Mouse (Mus musculus) R1 (cell line): Measurements from ENCODE around the gene Sars.
A peak's percentile ranks its signal among the peaks of the same experiment; 100 is the strongest.

Experiments used
- DNase-seq: peaks from one replicate; pipeline ENCODE4 v3.0.0-alpha.2; 2018; ENCODE audit warnings: low read depth, low spot score

Gene Sars

DNA sequence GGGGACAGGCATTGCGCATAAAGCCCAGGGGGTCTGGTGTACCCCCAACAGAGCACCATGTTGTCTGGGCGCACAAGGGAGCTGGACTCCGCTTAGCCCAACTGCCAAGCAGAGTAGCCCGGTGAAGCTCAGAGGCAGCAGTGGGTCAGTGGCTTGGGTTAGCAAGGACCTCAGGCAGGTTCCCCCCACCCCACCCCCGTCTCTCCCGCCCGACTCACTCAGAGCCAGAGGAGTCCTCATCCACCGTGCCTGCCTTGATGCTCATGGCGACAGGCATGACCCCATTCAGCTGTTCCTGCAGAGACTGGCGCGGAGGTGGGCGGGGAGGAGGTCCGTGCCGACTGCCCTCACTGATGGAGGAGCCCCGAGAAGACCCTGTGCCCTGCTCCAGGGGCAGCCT, 52.2 kb downstream of the Sars start:
- no peak for DNase-seq

DNA sequence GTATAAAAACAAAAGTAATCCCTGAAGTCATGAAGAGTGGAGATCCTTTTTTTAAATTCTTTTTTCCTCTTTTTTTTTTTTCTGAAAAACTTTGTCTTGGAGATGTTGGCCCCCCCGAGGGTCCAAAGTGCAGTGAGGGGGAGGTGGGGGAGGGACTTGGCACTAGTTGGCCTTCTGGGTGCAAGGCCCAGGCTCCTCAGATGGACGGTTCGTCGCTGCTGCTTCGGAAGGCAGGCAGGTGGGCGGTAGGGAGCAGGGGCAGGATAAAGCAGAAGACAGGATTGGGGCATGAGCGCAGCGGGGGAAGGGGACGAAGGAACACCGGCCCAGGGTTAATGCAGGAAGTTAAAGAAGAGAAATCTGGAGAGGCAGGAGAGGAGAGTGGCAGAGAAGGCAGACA, 52.7 kb downstream of the Sars start:
- no peak for DNase-seq

DNA sequence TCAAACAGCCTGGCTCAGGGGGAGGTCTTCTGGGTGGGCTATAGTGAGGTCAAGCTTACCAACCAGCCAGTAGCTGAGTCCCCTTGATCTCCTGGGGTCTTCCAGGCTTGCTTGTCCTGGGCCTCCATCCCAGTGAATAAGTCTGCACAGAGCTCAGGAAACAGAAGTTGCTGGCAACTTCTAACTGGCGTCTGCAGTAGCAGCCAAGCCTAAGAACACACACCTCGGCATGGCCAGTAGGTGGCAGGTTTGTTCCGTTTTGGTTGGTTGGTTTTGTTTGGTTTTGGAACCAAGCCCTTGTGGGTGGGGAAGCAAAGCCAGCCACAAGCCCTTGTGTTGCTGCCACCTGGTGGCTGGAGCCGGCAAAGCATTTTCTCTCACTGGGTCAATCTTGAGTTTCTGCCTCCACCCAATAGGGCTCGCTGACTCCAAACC, 55.9 kb downstream of the Sars start:
- peak; percentile 97 for DNase-seq

DNA sequence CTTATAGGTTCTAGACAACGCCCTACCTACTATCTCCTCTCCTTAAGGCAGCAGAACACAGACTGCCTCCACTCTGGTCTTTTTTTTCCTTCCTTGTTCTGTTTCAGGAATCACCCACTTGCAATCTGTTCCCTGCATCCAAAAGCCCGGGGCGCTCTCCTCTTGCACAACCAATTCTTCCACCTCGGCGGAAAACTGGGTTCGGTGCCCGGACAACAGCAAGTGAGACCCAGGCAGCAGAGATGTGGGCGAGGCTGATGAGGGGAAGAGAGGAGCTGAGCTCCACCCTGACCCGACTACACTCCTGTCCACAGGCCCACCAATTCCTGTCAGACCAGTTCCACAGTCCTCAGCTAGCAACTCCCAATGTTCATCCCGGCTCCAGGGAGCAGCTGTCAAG, 58.8 kb downstream of the Sars start:
- no peak for DNase-seq

DNA sequence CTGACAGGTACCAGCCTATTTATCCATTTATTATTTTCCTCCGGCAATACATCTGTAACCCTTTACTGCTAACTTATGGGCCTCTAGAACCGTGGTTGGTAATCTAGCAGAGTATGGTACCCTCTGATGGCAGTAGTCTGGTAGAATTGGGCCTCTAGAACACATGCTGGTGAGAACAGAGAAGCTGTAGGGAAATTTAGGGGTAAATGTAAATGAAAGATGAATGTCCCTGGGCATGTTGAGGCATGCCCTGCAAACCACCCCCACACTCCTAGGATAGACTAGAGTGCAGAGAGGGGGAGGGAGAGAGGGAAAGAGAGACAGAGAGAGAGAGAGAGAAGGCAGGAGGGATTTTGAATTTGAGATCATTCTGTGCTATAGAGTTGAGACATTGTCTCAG, 60.6 kb downstream of the Sars start:
- peak; percentile 53 for DNase-seq

DNA sequence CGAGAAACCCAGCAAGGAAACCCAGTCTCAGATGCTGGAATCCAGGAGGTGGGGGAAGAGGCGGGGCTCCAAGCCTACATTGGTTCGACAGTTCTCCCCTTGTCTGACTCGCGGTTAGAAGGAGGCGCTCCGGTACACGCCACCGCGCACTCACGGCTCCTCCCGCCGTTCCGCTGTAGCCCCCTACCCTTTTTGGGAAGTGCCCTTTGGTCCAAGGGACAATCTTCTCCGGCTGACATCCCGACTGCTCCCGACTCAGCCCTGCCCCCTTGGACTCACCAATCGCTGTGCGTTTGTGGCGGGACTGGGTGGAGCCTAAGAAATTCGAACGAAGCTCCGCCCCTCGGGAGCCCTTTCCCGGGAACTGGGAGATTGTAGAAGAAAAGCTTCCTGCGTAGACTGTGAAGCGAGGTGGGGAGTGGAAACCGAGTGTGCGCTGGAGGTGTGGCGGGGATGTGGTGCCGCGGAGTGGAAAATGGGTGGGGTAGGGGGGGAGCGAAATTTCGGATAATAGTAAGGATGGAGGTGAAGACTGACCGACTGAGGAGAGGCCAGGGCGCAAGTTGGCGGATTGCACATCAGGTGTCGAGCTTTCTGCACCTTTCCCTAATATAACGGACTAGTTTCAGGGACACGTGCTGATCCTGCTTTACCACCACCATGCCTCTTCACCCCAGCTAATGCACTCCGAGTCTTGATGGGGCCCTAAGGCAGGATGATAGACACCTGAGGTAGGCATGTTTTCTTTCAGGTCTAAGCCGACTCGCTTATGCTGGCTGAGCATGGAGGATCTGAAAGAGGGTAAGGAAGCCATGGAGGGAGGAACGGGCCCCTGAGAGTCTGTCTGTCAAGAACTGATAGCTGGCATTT, 61.3 kb downstream of the Sars start, which contains the start of gene Psrc1:
Gene Psrc1, plus strand, starts transcription at position 355 of the 870 bp plus-strand sequence.
- DNase-seq: peak; percentile 93

DNA sequence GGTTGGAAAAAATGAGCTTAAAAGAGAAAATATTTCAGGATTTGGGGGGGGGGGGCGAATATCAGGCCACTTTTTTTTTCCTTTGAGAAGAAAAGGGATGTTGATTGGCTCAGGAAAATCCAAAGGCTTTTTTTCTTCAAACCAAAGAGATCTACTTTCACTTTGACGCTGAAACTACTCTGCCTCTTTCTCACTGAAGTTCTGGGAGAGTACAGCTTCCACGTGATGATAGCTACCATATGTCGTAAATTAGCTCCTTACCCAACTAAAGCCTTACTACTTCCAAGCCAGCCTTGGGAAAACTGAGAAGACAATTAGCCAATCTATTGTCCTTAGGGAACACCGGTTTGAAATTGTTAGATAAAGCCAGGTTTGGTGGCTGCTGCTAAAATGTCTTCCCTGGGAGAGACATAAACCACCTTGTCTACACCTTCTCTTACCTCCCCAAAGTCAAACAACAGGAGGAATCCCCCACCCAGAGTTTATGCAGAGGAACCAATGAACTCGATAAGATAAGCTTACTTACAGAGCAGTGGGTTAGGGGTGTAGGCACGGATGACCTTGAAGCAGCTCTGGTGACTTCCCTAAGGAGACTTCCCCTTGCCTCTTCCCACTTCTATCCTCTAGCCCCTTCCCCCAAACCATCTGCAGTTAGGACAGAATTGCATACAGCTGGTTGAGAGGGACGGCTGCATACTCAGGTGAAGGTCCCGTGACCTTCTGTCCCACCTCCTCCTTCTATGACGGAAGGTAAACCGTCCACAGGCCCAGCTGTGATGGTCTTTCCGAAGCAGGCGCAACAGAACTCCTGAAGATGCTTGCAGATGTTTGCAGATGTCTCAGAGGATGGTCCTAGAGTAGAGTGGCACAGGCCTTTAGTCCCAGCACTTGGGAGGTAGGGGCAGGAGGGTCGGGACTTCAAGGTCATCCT, 62.8 kb downstream of the Sars start:
- DNase-seq: no peak

DNA sequence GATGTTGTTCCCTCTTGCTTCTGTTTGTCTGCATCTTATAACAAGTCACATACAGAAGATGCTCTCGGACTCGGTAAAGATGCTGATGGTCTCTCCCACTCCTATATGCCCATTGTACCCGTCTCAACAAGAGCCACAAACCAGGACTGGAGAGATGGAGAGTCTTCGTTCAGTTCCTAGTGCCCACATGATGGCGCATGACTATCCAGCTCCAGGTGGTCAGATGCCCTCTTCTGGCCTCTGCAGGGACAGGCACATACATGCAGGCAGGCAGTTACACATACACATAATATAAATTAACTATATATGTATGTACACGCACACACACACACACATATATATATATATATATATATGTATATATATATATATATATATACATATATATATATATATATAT, 64.3 kb downstream of the Sars start:
- no peak for DNase-seq

DNA sequence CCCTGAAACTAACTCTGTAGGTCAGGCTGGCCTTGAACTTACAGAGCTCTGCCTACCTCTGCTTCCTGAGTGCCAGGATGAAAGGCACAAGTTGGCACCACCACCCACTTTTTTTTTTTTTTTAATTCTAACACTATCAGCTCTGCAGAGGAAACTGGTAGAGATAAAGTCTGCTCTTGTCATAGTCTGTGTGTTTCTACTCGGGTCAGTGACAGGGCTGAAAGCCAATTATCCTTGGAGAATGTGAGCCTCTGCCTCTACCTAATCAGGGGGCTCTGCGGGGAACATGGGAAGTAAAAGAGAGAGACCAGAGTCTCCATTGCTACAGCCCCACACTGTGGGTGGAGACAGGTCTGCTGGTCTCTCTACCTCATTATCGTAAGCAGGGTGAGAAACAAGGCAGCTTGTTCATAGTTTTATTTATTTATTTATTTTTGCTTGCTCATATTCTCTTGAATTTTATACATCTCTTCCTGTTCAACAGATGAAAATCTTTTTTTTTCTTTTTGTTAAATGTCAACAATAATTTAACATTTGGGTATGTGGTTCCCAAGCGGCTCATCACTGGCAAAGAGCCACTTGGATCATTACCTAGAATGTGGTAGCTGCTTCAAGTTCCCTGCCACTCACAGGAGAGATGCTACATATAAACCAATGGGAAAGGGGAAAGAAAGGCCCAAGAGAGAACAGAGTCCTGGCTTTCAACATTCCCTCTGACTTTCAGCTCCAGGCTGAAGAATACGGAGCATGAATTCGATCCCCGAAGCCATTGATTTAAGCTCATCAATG, 65.9 kb downstream of the Sars start:
- DNase-seq: no peak
